Mouse (Mus musculus) forebrain, embryonic 13.5 days (tissue): ENCODE measurements at regions not wholly inside any gene's neighbourhood (a gene's known extent, or its start where the extent isn't known, plus 50 kb on each side); places are given as distances from the start of the nearest gene placed in this dataset.
"Not testable (repeated sequence)": the region's sequence is repeated elsewhere in the genome, so short reads cannot be mapped to it uniquely, and the experiment has no call there.

ENCODE experiments used
- ATAC-seq: fragments of 200-750 bp; cut with Nextera tagmentation; 2 replicates; pipeline ENCODE4 v1.8.0; 2017
- H3K27ac ChIP-seq: fragments of 300-500 bp; sonication (generic); 2 replicates; pipeline ENCODE4 v1.5.1; 2015; ENCODE audit warnings: inconsistent platforms, mild to moderate bottlenecking, moderate library complexity
- H3K27me3 ChIP-seq: fragments of 300-500 bp; sonication (generic); 2 replicates; pipeline ENCODE4 v1.6.1; 2015; ENCODE audit warnings: mild to moderate bottlenecking, inconsistent platforms
- H3K36me3 ChIP-seq: fragments of 300-500 bp; sonication (generic); 2 replicates; pipeline ENCODE4 v1.6.1; 2015; ENCODE audit warnings: mild to moderate bottlenecking, inconsistent platforms; ENCODE audit not compliant: poor library complexity, severe bottlenecking
- H3K4me1 ChIP-seq: fragments of 300-500 bp; sonication (generic); 2 replicates; pipeline ENCODE4 v1.6.1; 2015; ENCODE audit warnings: inconsistent platforms
- H3K4me2 ChIP-seq: fragments of 300-500 bp; sonication (generic); 2 replicates; pipeline ENCODE4 v1.6.1; 2015; ENCODE audit warnings: inconsistent platforms, mild to moderate bottlenecking, moderate library complexity
- H3K4me3 ChIP-seq: fragments of 300-500 bp; sonication (generic); 2 replicates; pipeline ENCODE4 v1.5.1; 2015; ENCODE audit warnings: mild to moderate bottlenecking, inconsistent platforms
- H3K9ac ChIP-seq: fragments of 300-500 bp; sonication (generic); 2 replicates; pipeline ENCODE4 v1.6.1; 2015; ENCODE audit warnings: mild to moderate bottlenecking, inconsistent platforms
- H3K9me3 ChIP-seq: fragments of 300-500 bp; sonication (generic); replicated peaks from 2 replicates; pipeline ENCODE4 v1.6.1; 2016; ENCODE audit warnings: inconsistent platforms
- WGBS: fragments of 180-500 bp; shearing (Covaris S2); methylation state at CpG from one replicate; pipeline ENCODE4 v1.1.7; 2015; 5-methylcytosine and 5-hydroxymethylcytosine counted together

GRCm38 (mm10) chr16:77719377-77719776 is 117.5 kb upstream of the Gm11146 start:
- H3K36me3 ChIP-seq: peaks cover 3% of the 10 kb centered on the region; the same call in 1 of the 2 replicates
- 84% methylated on average over 2 of the region's 2 CpGs for WGBS
- no peak overlapping the region for H3K9ac ChIP-seq
- H3K4me1 ChIP-seq: no peaks in the 10 kb centered on the region
- ATAC-seq: no peak
- H3K4me3 ChIP-seq: no peak overlapping the region
- no peak overlapping the region for H3K27ac ChIP-seq
- H3K27me3 ChIP-seq: no peaks in the 10 kb centered on the region
- H3K9me3 ChIP-seq: 0 out of 2 replicates have a peak, but pooled peaks cover 7% of the 10 kb centered on the region
- H3K4me2 ChIP-seq: no peak overlapping the region

GRCm38 (mm10) chr16:77717766-77718165 is 115.9 kb upstream of the Gm11146 start:
- not testable (repeated sequence) for H3K4me2 ChIP-seq, H3K27me3 ChIP-seq, H3K9me3 ChIP-seq, H3K4me1 ChIP-seq, ATAC-seq, H3K36me3 ChIP-seq, H3K27ac ChIP-seq, H3K4me3 ChIP-seq, H3K9ac ChIP-seq
- WGBS: 81% methylated on average over 3 of the region's 3 CpGs

- 88% methylated on average over 6 of the region's 6 CpGs for WGBS
- ATAC-seq: no peak
- Histone ChIP-seq H3K4me3 (no peak overlapping the region), H3K27me3 (no peaks in the 10 kb centered on the region), H3K4me1 (no peaks in the 10 kb centered on the region), H3K27ac (no peak overlapping the region), H3K9me3 (no peaks in the 10 kb centered on the region), H3K36me3 (no peaks in the 10 kb centered on the region), H3K4me2 (no peak overlapping the region), H3K9ac (no peak overlapping the region)
These were observed 102.8 kb upstream of the Gm11146 start for GRCm38 (mm10) chr16:77704726-77705125.

GRCm38 (mm10) chr16:77695443-77695842 is 93.5 kb upstream of the Gm11146 start:
- Histone ChIP-seq H3K9ac (no peak overlapping the region), H3K27me3 (no peaks in the 10 kb centered on the region), H3K9me3 (no peaks in the 10 kb centered on the region), H3K4me2 (no peak overlapping the region), H3K27ac (no peak overlapping the region), H3K4me1 (no peaks in the 10 kb centered on the region), H3K36me3 (peaks cover 2% of the 10 kb centered on the region; the same call in 1 of the 2 replicates), H3K4me3 (no peak overlapping the region)
- ATAC-seq: no peak
- WGBS: 92% methylated on average over 1 of the region's 1 CpGs

- H3K9ac ChIP-seq: no peak overlapping the region
- ATAC-seq: no peak
- 0 out of 2 replicates have a peak overlapping the region, but pooled peaks have one; percentile 11 for H3K27ac ChIP-seq
- H3K27me3 ChIP-seq: no peaks in the 10 kb centered on the region
- H3K4me2 ChIP-seq: no peak overlapping the region
- H3K9me3 ChIP-seq: no peaks in the 10 kb centered on the region
- WGBS: 88% methylated on average over 4 of the region's 4 CpGs
- H3K4me3 ChIP-seq: no peak overlapping the region
- H3K4me1 ChIP-seq: peaks cover 24% of the 10 kb centered on the region
- H3K36me3 ChIP-seq: 0 out of 2 replicates have a peak, but pooled peaks cover 6% of the 10 kb centered on the region
These were observed 85.4 kb upstream of the Gm11146 start for GRCm38 (mm10) chr16:77687056-77687839.

GRCm38 (mm10) chr16:77685651-77686190 is 83.8 kb upstream of the Gm11146 start:
- Histone ChIP-seq H3K4me1 (peaks cover 24% of the 10 kb centered on the region), H3K4me2 (0 out of 2 replicates have a peak overlapping the region, but pooled peaks have one; percentile 33), H3K27me3 (no peaks in the 10 kb centered on the region), H3K9ac (no peak overlapping the region), H3K9me3 (no peaks in the 10 kb centered on the region), H3K36me3 (0 out of 2 replicates have a peak, but pooled peaks cover 6% of the 10 kb centered on the region), H3K4me3 (no peak overlapping the region), H3K27ac (peak overlapping the region; percentile 67)
- ATAC-seq: peak; percentile 95
- 49% methylated on average over 5 of the region's 5 CpGs for WGBS

GRCm38 (mm10) chr16:77684521-77684920 is 82.6 kb upstream of the Gm11146 start:
- H3K27ac ChIP-seq: peak overlapping the region; percentile 45; the same call in 1 of the 2 replicates
- H3K4me2 ChIP-seq: no peak overlapping the region
- no peak for ATAC-seq
- WGBS: 77% methylated on average over 2 of the region's 2 CpGs
- H3K36me3 ChIP-seq: 0 out of 2 replicates have a peak, but pooled peaks cover 6% of the 10 kb centered on the region
- no peaks in the 10 kb centered on the region for H3K9me3 ChIP-seq
- no peaks in the 10 kb centered on the region for H3K27me3 ChIP-seq
- peaks cover 24% of the 10 kb centered on the region for H3K4me1 ChIP-seq
- H3K4me3 ChIP-seq: no peak overlapping the region
- no peak overlapping the region for H3K9ac ChIP-seq

- Histone ChIP-seq H3K4me1 (peaks cover 11% of the 10 kb centered on the region), H3K4me2 (no peak overlapping the region), H3K4me3 (no peak overlapping the region), H3K36me3 (no peaks in the 10 kb centered on the region), H3K27ac (no peak overlapping the region), H3K9ac (no peak overlapping the region), H3K27me3 (no peaks in the 10 kb centered on the region), H3K9me3 (no peaks in the 10 kb centered on the region)
- WGBS: 55% methylated on average over 2 of the region's 2 CpGs
- no peak for ATAC-seq
These were observed 77.3 kb upstream of the Gm11146 start for GRCm38 (mm10) chr16:77679234-77679633.

- Histone ChIP-seq H3K27ac (no peak overlapping the region; the same call in 1 of the 2 replicates), H3K36me3 (0 out of 2 replicates have a peak, but pooled peaks cover 5% of the 10 kb centered on the region), H3K4me2 (no peak overlapping the region), H3K4me3 (no peak overlapping the region), H3K27me3 (no peaks in the 10 kb centered on the region), H3K4me1 (peaks cover 9% of the 10 kb centered on the region), H3K9ac (no peak overlapping the region), H3K9me3 (no peaks in the 10 kb centered on the region)
- WGBS: 52% methylated on average over 2 of the region's 2 CpGs
- no peak for ATAC-seq
These were observed 74.9 kb upstream of the Gm11146 start for GRCm38 (mm10) chr16:77676805-77677204.

GRCm38 (mm10) chr16:77675885-77676597 is 74.1 kb upstream of the Gm11146 start:
- no peak for ATAC-seq
- WGBS: 36% methylated on average over 6 of the region's 6 CpGs
- H3K9me3 ChIP-seq: no peaks in the 10 kb centered on the region
- H3K4me3 ChIP-seq: no peak overlapping the region
- no peak overlapping the region for H3K4me2 ChIP-seq
- 0 out of 2 replicates have a peak, but pooled peaks cover 5% of the 10 kb centered on the region for H3K36me3 ChIP-seq
- no peak overlapping the region for H3K9ac ChIP-seq
- H3K27ac ChIP-seq: peak overlapping the region; percentile 46
- H3K27me3 ChIP-seq: no peaks in the 10 kb centered on the region
- peaks cover 9% of the 10 kb centered on the region for H3K4me1 ChIP-seq

GRCm38 (mm10) chr16:77671253-77671652 is 69.4 kb upstream of the Gm11146 start:
- H3K4me2 ChIP-seq: no peak overlapping the region
- H3K27me3 ChIP-seq: no peaks in the 10 kb centered on the region
- H3K9me3 ChIP-seq: no peaks in the 10 kb centered on the region
- ATAC-seq: no peak
- WGBS: 97% methylated on average over 2 of the region's 2 CpGs
- H3K4me3 ChIP-seq: no peak overlapping the region
- no peak overlapping the region for H3K27ac ChIP-seq
- peaks cover 5% of the 10 kb centered on the region for H3K4me1 ChIP-seq
- peaks cover 10% of the 10 kb centered on the region for H3K36me3 ChIP-seq
- H3K9ac ChIP-seq: no peak overlapping the region

- ATAC-seq: no peak
- Histone ChIP-seq H3K27me3 (no peaks in the 10 kb centered on the region), H3K4me2 (no peak overlapping the region), H3K4me1 (peaks cover 24% of the 10 kb centered on the region), H3K4me3 (no peak overlapping the region), H3K27ac (no peak overlapping the region), H3K36me3 (peaks cover 5% of the 10 kb centered on the region), H3K9ac (no peak overlapping the region), H3K9me3 (no peaks in the 10 kb centered on the region)
- WGBS: 77% methylated on average over 4 of the region's 4 CpGs
These were observed 63.9 kb upstream of the Gm11146 start for GRCm38 (mm10) chr16:77665781-77666180.
